Mouse (Mus musculus): Measurements from ENCODE around the gene Mypop. TPM values are rescaled to one million over a fixed set of nuclear protein-coding genes. Genes with fewer than 3 reads are reported as not detected.

Mypop gene
- polyA plus RNA-seq, 1 experiment: 2.5 TPM

- H3K4me3 ChIP-seq (ENCODE audit: extremely low read depth, insufficient read depth, insufficient read length): no peak overlapping the region
- WGBS: 91% methylated on average over 11 of the region's 11 CpGs
- TF ChIP-seq POLR2A (IDR thresholded peaks at IDR 0.05; ENCODE audit: low read depth, low read length) (no peak), CTCF (IDR thresholded peaks at IDR 0.05; ENCODE audit: extremely low read depth, insufficient read depth, insufficient read length, insufficient replicate concordance) (no peak)
- no peaks in the 10 kb centered on the region for H3K4me1 ChIP-seq (ENCODE audit: control insufficient read depth, insufficient read depth, insufficient read length)
- H3K27ac ChIP-seq (ENCODE audit: insufficient read depth, low read length): no peak overlapping the region
- H3K27me3 ChIP-seq (ENCODE audit: control insufficient read depth, insufficient read depth, low read length): no peaks in the 10 kb centered on the region
- H3K36me3 ChIP-seq (ENCODE audit: control insufficient read depth, insufficient read depth, low read length): peaks cover 60% of the 10 kb centered on the region
- DNase-seq (ENCODE audit: low read depth in 1 of 2, low spot score in 2 of 2): no peak
Measured at GRCm38 (mm10) chr7:19046286-19047069, 55.4 kb downstream of the Mypop start.

DNA sequence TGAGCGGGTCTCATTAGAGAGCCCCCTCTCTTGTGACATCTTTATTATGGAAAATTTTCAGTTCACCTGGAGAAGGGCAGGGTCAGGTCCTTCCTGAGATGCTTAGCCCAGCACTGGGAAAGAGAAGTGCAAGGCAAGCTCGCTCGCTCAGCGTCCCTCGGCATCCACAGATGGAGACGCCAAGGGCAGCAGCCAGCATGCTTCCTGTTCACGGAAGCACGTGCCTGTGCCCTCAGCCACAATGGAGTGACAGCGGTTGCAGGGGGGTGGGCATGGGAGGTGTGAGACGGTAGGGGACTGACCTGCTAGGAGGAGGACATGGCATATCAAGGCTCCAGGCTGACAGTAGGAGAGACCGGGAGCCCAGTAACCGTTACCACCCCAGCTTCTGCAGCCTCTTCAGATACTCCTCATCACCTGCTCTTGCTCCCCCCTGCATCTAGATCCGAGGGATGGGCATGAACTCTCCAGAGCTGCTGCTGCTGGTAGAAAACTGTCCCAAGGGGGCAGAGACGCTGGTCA lies 57.0 kb downstream of the Mypop start:
- no peak overlapping the region for H3K27ac ChIP-seq (ENCODE audit: insufficient read depth, low read length)
- 77% methylated on average over 14 of the region's 14 CpGs for WGBS
- no peak overlapping the region for H3K4me3 ChIP-seq (ENCODE audit: extremely low read depth, insufficient read depth, insufficient read length)
- no peaks in the 10 kb centered on the region for H3K4me1 ChIP-seq (ENCODE audit: control insufficient read depth, insufficient read depth, insufficient read length)
- DNase-seq (ENCODE audit: low read depth in 1 of 2, low spot score in 2 of 2): no peak
- H3K36me3 ChIP-seq (ENCODE audit: control insufficient read depth, insufficient read depth, low read length): peaks cover 50% of the 10 kb centered on the region
- no peaks in the 10 kb centered on the region for H3K27me3 ChIP-seq (ENCODE audit: control insufficient read depth, insufficient read depth, low read length)
- TF ChIP-seq POLR2A (IDR thresholded peaks at IDR 0.05; ENCODE audit: low read depth, low read length): no peak
- no peak for TF ChIP-seq CTCF (IDR thresholded peaks at IDR 0.05; ENCODE audit: extremely low read depth, insufficient read depth, insufficient read length, insufficient replicate concordance)

DNA sequence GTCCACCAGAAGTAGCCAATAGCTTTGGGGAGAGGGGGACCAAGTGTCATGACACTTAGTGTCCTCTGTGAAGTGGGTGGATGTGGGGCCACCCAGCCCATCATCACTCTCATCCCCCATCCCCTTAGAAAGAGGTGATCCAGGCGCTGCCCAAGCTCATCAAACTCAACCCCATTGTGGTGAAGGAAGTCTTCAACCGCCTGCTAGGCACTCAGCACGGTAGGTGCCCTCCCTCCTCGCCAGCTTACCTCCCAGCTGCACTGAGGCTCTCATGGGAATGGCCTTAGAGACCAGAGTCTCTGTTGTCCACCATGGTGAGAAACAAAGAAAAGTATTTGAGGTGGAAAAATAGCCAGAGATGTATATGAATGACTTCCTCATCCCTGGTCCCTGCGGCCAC lies 58.2 kb downstream of the Mypop start:
- H3K36me3 ChIP-seq (ENCODE audit: control insufficient read depth, insufficient read depth, low read length): peaks cover 48% of the 10 kb centered on the region
- H3K4me1 ChIP-seq (ENCODE audit: control insufficient read depth, insufficient read depth, insufficient read length): no peaks in the 10 kb centered on the region
- no peak overlapping the region for H3K27ac ChIP-seq (ENCODE audit: insufficient read depth, low read length)
- no peak for DNase-seq (ENCODE audit: low read depth in 1 of 2, low spot score in 2 of 2)
- H3K4me3 ChIP-seq (ENCODE audit: extremely low read depth, insufficient read depth, insufficient read length): no peak overlapping the region
- no peaks in the 10 kb centered on the region for H3K27me3 ChIP-seq (ENCODE audit: control insufficient read depth, insufficient read depth, low read length)
- TF ChIP-seq POLR2A (IDR thresholded peaks at IDR 0.05; ENCODE audit: low read depth, low read length): no peak
- no peak for TF ChIP-seq CTCF (IDR thresholded peaks at IDR 0.05; ENCODE audit: extremely low read depth, insufficient read depth, insufficient read length, insufficient replicate concordance)
- 74% methylated on average over 5 of the region's 5 CpGs for WGBS

- Histone ChIP-seq H3K4me1 (ENCODE audit: control insufficient read depth, insufficient read depth, insufficient read length) (no peaks in the 10 kb centered on the region), H3K27ac (ENCODE audit: insufficient read depth, low read length) (no peak overlapping the region), H3K4me3 (ENCODE audit: extremely low read depth, insufficient read depth, insufficient read length) (no peak overlapping the region), H3K27me3 (ENCODE audit: control insufficient read depth, insufficient read depth, low read length) (no peaks in the 10 kb centered on the region), H3K36me3 (ENCODE audit: control insufficient read depth, insufficient read depth, low read length) (peaks cover 48% of the 10 kb centered on the region)
- WGBS: 58% methylated on average over 8 of the region's 8 CpGs
- TF ChIP-seq POLR2A (IDR thresholded peaks at IDR 0.05; ENCODE audit: low read depth, low read length) (no peak), CTCF (IDR thresholded peaks at IDR 0.05; ENCODE audit: extremely low read depth, insufficient read depth, insufficient read length, insufficient replicate concordance) (no peak)
- DNase-seq (ENCODE audit: low read depth in 1 of 2, low spot score in 2 of 2): no peak
Measured at GRCm38 (mm10) chr7:19050172-19050571, 59.1 kb downstream of the Mypop start.

DNA sequence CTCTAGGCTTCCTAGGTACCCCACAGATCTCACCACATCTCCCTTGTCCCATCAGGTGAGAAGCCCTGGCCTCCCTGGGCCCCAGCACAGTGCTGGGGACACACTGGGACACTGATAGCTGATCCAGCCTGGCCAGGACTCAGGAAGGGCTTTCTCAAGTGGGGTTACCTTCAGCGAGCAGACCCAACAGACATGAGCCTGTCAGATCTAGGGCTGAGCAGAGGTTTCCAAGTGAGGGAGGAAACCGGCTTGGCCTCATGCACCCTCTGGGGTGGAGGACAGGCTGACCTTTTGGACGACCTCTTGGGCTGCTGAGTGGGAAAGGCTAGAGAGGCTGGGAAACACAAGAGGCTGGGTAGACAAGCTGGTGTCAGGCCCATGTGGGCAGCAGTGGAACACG lies 60.1 kb downstream of the Mypop start:
- Histone ChIP-seq H3K27ac (ENCODE audit: insufficient read depth, low read length) (no peak overlapping the region), H3K36me3 (ENCODE audit: control insufficient read depth, insufficient read depth, low read length) (peaks cover 43% of the 10 kb centered on the region), H3K4me1 (ENCODE audit: control insufficient read depth, insufficient read depth, insufficient read length) (no peaks in the 10 kb centered on the region), H3K4me3 (ENCODE audit: extremely low read depth, insufficient read depth, insufficient read length) (no peak overlapping the region), H3K27me3 (ENCODE audit: control insufficient read depth, insufficient read depth, low read length) (no peaks in the 10 kb centered on the region)
- WGBS: 88% methylated on average over 4 of the region's 4 CpGs
- TF ChIP-seq POLR2A (IDR thresholded peaks at IDR 0.05; ENCODE audit: low read depth, low read length): no peak
- no peak for TF ChIP-seq CTCF (IDR thresholded peaks at IDR 0.05; ENCODE audit: extremely low read depth, insufficient read depth, insufficient read length, insufficient replicate concordance)
- DNase-seq (ENCODE audit: low read depth in 1 of 2, low spot score in 2 of 2): no peak

Other genes with a start within 250 kb of the Mypop start
- gene Psg19, start 192.7 kb upstream of the Mypop start, polyA plus RNA-seq (2012; rRNA removed): not detected in 2 replicates
- gene Psg17, start 169.6 kb upstream of the Mypop start, polyA plus RNA-seq (2012; rRNA removed): 0.05 TPM in 1 of 2 replicates, not detected in the other
- gene Mill2, start 151.3 kb upstream of the Mypop start, polyA plus RNA-seq (2012; rRNA removed): 2.4 and 2.9 TPM in 2 replicates
- gene Pglyrp1, start 119.9 kb upstream of the Mypop start, polyA plus RNA-seq (2012; rRNA removed): 93.4 and 164 TPM in 2 replicates
- gene Ccdc61, start 80.8 kb upstream of the Mypop start, polyA plus RNA-seq (2012; rRNA removed): 13.0 and 25.5 TPM in 2 replicates
- 0.68 and 0.90 TPM in 2 replicates for gene Nova2, start 65.4 kb upstream of the Mypop start, polyA plus RNA-seq (2012; rRNA removed)
- not detected in 2 replicates for gene Nanos2, start 3.8 kb upstream of the Mypop start, polyA plus RNA-seq (2012; rRNA removed)
- gene Irf2bp1, start 12.8 kb downstream of the Mypop start, polyA plus RNA-seq (2012; rRNA removed): 23.8 and 32.9 TPM in 2 replicates
- gene Foxa3, start 32.3 kb downstream of the Mypop start, polyA plus RNA-seq (2012; rRNA removed): 0.38 and 0.49 TPM in 2 replicates
- gene Sympk, start 33.1 kb downstream of the Mypop start, polyA plus RNA-seq (2012; rRNA removed): 67.2 and 88.3 TPM in 2 replicates
- 0.06 TPM in 1 of 2 replicates, not detected in the other for gene Rsph6a, start 63.4 kb downstream of the Mypop start, polyA plus RNA-seq (2012; rRNA removed)
- 26.6 and 31.9 TPM in 2 replicates for gene Dmwd, start 85.0 kb downstream of the Mypop start, polyA plus RNA-seq (2012; rRNA removed)
- gene Dmpk, start 92.6 kb downstream of the Mypop start, polyA plus RNA-seq (2012; rRNA removed): 175 and 182 TPM in 2 replicates
- 9.1 and 9.8 TPM in 2 replicates for gene Six5, start 103.3 kb downstream of the Mypop start, polyA plus RNA-seq (2012; rRNA removed)
- 0.02 TPM in 1 of 2 replicates, not detected in the other for gene Gm4969, start 127.1 kb downstream of the Mypop start, polyA plus RNA-seq (2012; rRNA removed)
- 15.4 and 16.5 TPM in 2 replicates for gene Fbxo46, start 128.6 kb downstream of the Mypop start, polyA plus RNA-seq (2012; rRNA removed)
- 7.7 and 12.3 TPM in 2 replicates for gene Qpctl, start 158.0 kb downstream of the Mypop start, polyA plus RNA-seq (2012; rRNA removed)
- gene Snrpd2, start 158.5 kb downstream of the Mypop start, polyA plus RNA-seq (2012; rRNA removed): 17.0 and 19.0 TPM in 2 replicates
- gene Gipr, start 174.9 kb downstream of the Mypop start, polyA plus RNA-seq (2012; rRNA removed): 0.07 and 0.08 TPM in 2 replicates
- 27.4 and 27.9 TPM in 2 replicates for gene Eml2, start 185.2 kb downstream of the Mypop start, polyA plus RNA-seq (2012; rRNA removed)
- gene Gpr4, start 221.3 kb downstream of the Mypop start, polyA plus RNA-seq (2012; rRNA removed): 6.5 and 9.3 TPM in 2 replicates
- 14.7 and 17.7 TPM in 2 replicates for gene Opa3, start 237.1 kb downstream of the Mypop start, polyA plus RNA-seq (2012; rRNA removed)

Data from spleen, adult 2 months (tissue).